Mouse (Mus musculus) monocyte, adult 2 months (primary cell): ENCODE results near the gene Rec114.

Experiments used
- DNase-seq, 2 experiments: peaks; one replicate each; pipeline ENCODE4 v3.0.0; 2022; ENCODE audit warnings: low spot score in 2 of 2, low read depth in 1 of 2

The Rec114 gene

DNA sequence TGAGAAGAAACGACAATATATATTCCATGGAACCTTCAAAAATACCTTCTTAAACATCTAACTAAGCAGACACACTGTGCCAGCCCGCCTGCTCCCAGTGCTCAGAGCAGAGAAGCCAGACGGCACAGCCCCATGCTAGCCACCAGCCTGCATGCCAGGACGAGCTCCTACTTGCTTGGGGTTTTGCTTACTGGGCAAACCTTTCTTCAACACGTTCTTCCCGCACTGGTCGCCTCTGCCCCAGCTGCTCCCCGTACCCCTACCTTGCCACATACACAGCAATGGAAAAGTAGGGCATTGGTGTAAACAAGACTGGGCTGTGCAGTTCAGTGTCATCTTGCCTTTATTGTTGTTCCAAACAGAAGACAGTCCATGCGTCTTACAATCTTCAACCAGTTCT lies 78.3 kb downstream of the Rec114 start:
- no peak for DNase-seq

- no peak for DNase-seq
These were observed 81.0 kb downstream of the Rec114 start for GRCm38 (mm10) chr9:58662791-58663190.

DNA sequence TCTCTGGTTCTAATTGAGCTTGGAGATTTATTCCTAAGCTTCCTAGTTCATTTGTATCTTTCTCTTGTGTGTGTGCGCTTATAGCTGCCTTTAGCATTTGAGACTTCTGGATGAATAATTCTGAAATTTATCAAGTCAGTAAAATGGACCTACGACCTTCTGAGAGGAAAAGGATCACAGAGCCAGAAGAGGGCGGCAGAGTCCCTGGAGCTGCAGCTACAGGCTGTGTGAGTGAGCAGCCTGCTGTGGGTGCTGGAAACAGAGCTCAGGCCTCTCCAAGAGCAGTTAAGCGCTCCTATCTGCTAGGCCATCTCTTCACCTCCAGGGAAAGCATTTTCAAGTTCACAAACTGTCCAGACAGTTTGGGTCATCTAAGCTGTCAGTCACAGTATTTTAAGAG lies 81.8 kb downstream of the Rec114 start:
- no peak for DNase-seq

- DNase-seq: no peak
These were observed 83.1 kb downstream of the Rec114 start for GRCm38 (mm10) chr9:58660673-58661072.

GRCm38 (mm10) chr9:58659989-58660388 lies 83.8 kb downstream of the Rec114 start:
- no peak for DNase-seq

DNA sequence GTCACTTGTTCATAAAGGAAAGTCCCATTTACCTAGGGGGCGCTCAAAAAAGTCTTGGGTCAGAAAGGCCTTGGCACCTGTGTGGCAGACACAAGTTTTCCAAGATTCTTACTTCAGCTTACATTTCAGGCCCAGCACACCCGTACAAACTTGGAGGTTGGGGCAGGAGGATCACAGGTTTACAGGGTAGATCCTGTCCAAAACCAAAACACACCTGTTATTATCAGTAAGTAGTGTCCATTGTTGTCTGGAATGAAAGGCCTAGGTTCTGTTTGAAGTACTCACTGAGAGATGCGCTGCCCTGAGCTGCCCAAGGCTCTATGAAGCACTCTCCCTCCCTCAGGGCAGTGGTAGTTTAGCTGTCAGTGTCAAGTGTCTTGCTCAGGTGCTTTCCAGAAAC lies 84.4 kb downstream of the Rec114 start:
- DNase-seq: no peak

DNA sequence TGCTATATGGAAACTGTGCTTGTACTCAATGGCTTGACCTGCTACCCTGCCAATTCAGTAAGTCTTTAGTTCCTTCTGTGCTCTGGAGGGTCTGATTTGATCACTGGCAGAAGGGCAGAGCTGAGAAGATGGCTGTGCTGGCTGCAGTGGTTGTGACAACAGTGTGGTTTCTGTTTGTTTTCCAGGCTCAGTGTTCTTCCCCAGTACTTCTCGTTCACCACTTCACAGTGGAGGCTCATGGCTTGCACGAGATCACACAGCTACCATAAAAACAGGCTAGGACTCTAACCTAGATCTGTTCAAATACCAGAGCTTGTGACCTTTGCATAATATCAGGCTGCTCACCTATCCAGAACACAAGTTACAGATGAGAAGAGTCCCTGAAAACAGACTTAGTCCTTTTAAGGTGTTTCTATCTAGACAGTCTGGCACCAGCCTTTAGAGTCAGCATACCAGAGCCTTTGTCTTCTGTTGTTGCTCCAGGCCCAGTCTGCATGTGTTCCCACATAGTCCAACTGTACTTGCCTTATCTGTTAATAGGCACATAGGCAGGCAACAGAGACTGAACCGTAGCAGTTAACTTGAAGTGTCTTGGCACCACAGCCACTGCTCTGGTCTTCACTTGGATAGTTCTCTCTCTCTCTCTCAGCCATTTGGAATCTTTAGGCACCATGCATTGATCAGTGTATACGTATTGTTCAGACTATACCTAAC lies 85.0 kb downstream of the Rec114 start:
- no peak for DNase-seq

DNA sequence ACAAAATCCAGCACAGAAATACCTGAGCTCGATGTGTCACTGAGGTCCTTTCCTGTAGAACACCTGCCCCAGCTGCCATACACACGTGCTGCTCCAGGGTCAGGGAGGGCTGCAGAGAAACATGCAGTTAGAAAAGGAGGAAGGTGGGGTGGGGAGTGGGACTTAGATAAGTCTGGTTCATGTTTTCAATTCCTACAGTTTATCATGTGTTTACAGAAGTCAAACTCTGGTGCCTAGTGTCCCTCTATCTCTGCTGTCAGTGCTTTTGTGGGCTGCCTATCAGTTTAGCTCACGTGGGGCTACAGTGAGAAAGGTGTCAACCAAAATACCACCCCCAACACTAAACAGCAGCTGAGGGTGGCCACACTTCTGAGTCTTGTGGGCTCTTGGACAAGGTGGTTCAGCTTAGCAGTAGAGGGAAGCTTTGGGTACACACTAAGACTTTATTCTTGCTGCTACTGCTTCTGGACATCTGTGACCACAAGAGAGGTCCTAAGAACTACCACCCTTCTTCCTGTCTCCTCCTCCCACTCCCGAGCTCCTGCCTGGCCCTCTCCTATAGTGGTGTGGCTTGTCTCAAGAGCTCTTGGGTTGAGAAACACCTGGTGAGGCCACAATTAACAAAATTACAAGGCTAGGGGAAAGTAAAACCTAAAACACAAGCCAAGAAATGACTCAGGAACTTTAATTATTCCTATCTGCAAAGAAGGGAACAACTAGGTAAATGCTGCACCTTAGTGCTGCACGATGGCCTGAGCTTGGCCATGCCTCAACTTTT lies 85.8 kb downstream of the Rec114 start:
- no peak for DNase-seq

DNA sequence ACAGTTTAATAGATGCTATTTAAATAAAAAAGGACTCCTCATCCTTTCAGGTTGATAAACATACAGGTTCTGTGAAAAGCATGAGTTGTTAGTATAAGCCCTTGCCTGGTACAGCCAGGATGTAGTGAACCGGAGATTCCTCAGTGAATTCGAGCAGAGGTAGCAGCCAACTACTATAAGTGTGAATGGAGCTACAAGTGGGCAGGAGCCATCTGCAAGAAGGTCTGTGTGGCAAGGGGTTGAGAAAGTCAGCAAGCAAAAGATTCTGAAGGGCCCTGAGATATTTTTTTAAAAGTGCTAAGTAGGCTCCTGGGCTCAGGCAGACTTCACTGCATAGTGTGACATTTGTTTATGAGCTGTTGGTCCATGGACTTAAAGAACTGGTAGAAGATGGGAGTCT lies 86.9 kb downstream of the Rec114 start:
- no peak for DNase-seq

DNA sequence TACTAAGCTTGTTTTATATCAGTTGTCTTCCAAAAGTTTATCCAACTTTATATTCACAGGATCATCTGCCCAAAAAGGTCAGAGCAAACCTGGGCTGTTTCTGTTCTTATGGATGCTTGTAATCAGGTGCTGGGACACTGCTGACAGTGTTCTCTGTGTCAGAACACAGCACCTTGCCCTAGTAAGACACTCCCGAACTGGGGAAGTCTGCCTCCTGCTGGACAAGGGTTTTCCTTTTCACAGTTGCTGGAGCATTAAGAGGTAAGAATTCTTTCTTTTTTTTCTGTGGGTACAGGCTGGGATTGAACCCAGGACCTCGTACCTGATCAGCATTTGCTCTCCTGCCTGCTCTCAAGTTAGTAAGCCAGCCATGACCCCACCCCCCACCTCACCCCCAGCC lies 87.4 kb downstream of the Rec114 start:
- DNase-seq: no peak

- no peak for DNase-seq
These were observed 89.3 kb downstream of the Rec114 start for GRCm38 (mm10) chr9:58654494-58654893.

- DNase-seq: no peak
These were observed 91.8 kb downstream of the Rec114 start for GRCm38 (mm10) chr9:58651993-58652392.

GRCm38 (mm10) chr9:58649265-58649626 lies 94.5 kb downstream of the Rec114 start:
- DNase-seq: no peak

- no peak for DNase-seq
These were observed 95.1 kb downstream of the Rec114 start for GRCm38 (mm10) chr9:58648406-58649264.

DNA sequence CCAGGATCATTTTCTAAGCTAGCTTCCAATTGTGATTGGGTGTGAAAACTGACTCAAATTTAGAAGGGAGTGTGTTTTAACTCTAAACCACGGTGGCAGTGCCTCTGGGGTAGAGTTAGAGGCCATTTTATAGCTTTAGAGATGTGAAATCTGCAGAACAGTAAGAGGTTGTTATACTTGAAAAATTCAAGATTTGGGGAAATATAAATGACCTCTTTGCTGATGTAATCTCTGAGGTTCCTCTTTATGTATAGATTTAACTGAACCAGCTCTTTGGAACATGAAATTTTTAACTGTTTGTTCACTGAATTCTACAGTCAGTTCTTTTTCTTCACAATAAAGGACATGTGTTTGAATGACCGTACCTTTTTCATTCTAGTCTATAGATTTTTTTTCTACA lies 113.3 kb downstream of the Rec114 start:
- no peak for DNase-seq

DNA sequence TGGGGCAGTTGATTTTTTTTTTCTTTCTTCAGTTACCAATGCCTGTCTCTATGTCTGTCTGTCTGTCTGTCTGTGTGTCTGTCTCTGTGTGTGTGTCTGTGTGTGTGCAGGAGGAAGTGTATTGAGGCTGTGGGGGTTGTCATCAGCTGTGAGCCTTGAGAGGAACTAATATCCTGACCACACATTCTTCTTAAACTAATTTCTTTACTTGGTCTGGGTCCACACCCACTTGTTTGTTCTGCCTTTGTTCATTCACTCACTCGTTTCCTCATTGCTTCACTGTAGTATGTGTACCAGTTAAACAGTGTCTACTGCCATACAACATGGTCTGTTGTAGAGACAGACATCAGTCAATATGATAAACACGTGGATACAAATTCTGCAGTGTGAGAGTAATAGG lies 116.6 kb downstream of the Rec114 start:
- no peak for DNase-seq

DNA sequence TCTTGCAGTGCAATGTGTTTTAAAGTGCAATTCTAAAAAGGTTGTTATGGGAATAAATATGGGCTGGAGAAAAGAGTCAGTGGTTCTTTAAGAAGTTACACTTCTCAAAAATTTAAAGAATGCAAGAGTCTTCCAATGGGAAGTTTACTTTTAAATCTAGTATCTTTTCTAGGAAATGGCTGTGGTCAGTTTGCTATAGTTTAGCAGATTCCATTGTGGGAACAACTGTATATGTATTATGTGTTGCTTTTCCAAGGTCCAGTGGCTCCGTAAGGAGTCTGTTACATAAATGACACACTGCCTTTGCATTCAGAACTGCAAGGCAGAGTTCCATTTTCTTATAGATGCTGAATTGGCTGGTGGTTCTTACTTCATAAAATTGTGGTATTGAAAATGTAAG lies 120.8 kb downstream of the Rec114 start:
- DNase-seq: no peak

- no peak for DNase-seq
These were observed 128.5 kb downstream of the Rec114 start for GRCm38 (mm10) chr9:58615064-58615938.

GRCm38 (mm10) chr9:58613790-58614189 lies 130.0 kb downstream of the Rec114 start:
- no peak for DNase-seq
